Mouse (Mus musculus) brain, embryonic 14.5 days (tissue): ENCODE results near the gene Man2b2.

Experiments used
- CTCF ChIP-seq: fragments of 200-500 bp; IDR thresholded peaks from 2 replicates; pipeline ENCODE4 v1.5.1; 2012; ENCODE audit warnings: inconsistent platforms, mild to moderate bottlenecking, moderate library complexity, borderline replicate concordance; ENCODE audit not compliant: insufficient read depth, insufficient read length; ENCODE audit errors: extremely low read depth
- POLR2A ChIP-seq: fragments of 200-500 bp; IDR thresholded peaks from 2 replicates; pipeline ENCODE4 v1.6.1; 2012; ENCODE audit warnings: mild to moderate bottlenecking, inconsistent platforms, borderline replicate concordance; ENCODE audit not compliant: poor library complexity, insufficient read depth, insufficient read length, severe bottlenecking; ENCODE audit errors: extremely low read depth

- TF ChIP-seq CTCF (no peak), POLR2A (no peak)
Measured at GRCm38 (mm10) chr5:36797291-36797690, 33.2 kb downstream of the Man2b2 start.
